Mouse (Mus musculus) brown adipose tissue, adult 24 weeks (tissue): ENCODE measurements around the gene Fcna. TPM values are rescaled to one million over a fixed set of nuclear protein-coding genes. Genes with fewer than 3 reads are reported as not detected.

Experiments used
- H3K27ac ChIP-seq: fragments of 200-500 bp; replicated peaks from 2 replicates; pipeline ENCODE4 v1.5.1; 2012; ENCODE audit warnings: low read depth, mild to moderate bottlenecking, low read length
- H3K4me1 ChIP-seq: fragments of 200-500 bp; 2 replicates; pipeline ENCODE4 v1.6.1; 2012; ENCODE audit warnings: low read length, mixed read lengths; ENCODE audit not compliant: control insufficient read depth, insufficient read depth, insufficient read length
- H3K4me3 ChIP-seq: fragments of 200-500 bp; 2 replicates; pipeline ENCODE4 v1.5.1; 2012; ENCODE audit warnings: low read depth, mild to moderate bottlenecking, low read length, moderate library complexity; ENCODE audit not compliant: insufficient read depth
- polyA plus RNA-seq: library from polyadenylated mRNA; stranded (reverse); fragments of >200 nt; gene quantifications from 2 replicates; pipeline ENCODE4 v1.2.4, GENCODE M21; 2012; ENCODE audit not compliant: missing spikeins, insufficient read depth, insufficient read length

Fcna gene
- 6.3 and 7.8 TPM in 2 replicates for polyA plus RNA-seq

DNA sequence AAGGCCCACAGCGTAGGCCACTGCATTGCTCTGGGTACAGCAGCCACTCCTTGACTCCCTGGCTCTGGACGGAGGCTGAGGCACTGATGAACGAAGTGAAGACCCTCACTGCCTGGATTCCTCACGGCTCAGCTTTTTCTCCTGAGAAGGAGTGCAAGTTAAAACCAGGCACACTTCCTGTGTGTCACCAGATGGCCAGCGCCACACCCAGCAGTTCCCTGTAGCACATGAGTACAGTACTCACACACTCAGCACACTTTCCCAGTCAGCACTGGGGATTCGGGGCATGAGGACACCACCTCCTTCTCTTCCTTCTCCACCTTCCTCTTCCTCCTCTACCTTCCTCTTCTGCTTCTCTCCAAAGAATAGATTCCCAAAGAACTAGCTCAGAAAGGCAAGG, at the start of gene Fcna:
Gene Fcna, minus strand, starts transcription at position 220 of the 400 bp plus-strand sequence.
- no peak within 1 kb of the TSS for H3K27ac ChIP-seq
- H3K4me3 ChIP-seq = no peak within 1 kb of the TSS
- H3K4me1 ChIP-seq = no peaks in the 10 kb centered on the region

- no peaks in the 10 kb centered on the region for H3K4me1 ChIP-seq
- H3K4me3 ChIP-seq = no peak within 1 kb of the TSS
- H3K27ac ChIP-seq = no peak within 1 kb of the TSS
These were observed 48.7 kb upstream of the Fcna start, which contains the start of gene Lcn6 for GRCm38 (mm10) chr2:25676486-25676885. TSS of gene Lcn6 (plus strand) at chr2:25676786.

- Histone ChIP-seq H3K4me3 (no peak overlapping the region), H3K27ac (no peak overlapping the region), H3K4me1 (no peaks in the 10 kb centered on the region)
These were observed 38.7 kb upstream of the Fcna start for GRCm38 (mm10) chr2:25666516-25666915.

GRCm38 (mm10) chr2:25664125-25664524, 36.3 kb upstream of the Fcna start:
- Histone ChIP-seq H3K4me1 (no peaks in the 10 kb centered on the region), H3K4me3 (no peak overlapping the region), H3K27ac (no peak overlapping the region)

DNA sequence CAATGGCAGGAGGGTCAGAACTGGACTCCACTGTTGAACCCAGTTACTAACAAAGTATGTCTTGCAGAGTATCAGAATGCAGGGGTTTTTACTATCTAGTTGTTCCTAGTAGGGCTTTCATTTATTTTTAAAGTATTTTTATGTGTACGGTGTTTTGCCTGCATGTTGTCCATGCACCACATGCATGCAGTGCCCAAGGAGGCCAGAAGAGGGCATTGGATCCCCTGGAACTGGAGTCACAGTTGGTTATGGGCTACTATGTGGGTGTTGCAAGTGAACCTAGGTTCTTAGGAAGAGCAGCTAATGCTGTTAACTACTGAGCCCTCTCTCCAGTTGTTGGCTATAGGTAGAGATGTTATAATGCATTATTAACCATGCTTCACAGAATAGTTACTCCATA, 35.7 kb upstream of the Fcna start:
- Histone ChIP-seq H3K27ac (no peak overlapping the region), H3K4me3 (no peak overlapping the region), H3K4me1 (no peaks in the 10 kb centered on the region)

DNA sequence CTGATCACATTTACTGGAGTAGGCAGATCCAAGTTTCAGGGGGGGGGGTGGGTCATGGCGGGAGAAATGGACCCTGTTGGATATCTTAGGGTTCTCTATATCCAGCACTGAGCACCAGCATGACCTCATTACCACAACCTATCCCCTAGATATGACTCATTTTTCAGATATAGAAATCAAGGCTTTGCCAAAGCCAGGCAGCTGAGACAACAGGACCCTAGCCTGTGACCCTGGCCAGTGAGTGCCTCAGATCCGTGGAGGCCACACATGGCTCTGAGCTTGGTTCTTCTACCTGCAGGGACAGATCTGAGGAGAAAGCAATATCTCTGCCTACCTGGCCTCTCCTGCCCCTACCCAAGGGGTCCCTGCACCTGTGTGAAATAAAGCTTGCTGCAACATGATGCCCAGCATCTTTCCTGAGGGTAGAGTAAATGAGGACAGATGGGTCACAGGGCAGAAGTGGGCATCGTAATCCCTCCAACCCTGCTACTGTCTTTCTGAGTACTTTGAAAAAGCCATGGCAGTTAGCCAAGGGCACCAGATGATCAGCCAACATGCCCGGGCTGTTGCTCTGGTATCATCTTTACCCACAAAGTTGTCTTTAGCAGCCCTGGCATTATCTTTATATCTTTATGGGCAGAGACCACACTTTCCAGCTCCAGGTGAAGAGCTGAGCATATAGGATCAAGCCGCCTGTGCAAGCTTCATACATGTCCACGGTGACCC, 33.6 kb upstream of the Fcna start:
- H3K4me3 ChIP-seq = no peak overlapping the region

DNA sequence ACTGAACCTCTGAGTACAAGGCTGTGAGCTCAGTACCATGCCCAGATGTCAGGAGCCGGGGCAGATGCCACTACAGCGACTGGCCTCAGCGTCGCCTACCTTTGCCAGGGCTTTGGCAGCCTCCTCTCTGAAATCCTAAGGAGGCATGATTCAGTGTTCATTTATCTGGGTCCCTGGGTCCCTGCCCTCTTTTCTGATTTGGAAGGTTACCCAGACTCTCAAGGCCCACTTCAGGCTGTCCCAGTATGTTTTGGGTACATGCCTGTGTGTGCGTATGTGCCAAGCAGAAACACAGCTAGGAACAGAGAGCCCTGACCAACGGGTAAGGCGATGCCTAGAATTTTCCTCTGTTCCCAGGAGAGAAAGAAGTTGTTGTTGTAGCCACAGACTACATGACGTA, 32.4 kb upstream of the Fcna start:
- Histone ChIP-seq H3K4me3 (no peak overlapping the region), H3K27ac (no peak overlapping the region), H3K4me1 (no peaks in the 10 kb centered on the region)

More for the DNA sequence above, 33.6 kb upstream of the Fcna start:
- Histone ChIP-seq H3K4me1 (no peaks in the 10 kb centered on the region), H3K27ac (no peak overlapping the region)

GRCm38 (mm10) chr2:25657652-25658051, 29.8 kb upstream of the Fcna start, which contains the start of gene Lcn5:
TSS of gene Lcn5 (plus strand) at chr2:25657952.
- no peak within 1 kb of the TSS for H3K27ac ChIP-seq
- H3K4me1 ChIP-seq = no peaks in the 10 kb centered on the region
- H3K4me3 ChIP-seq = no peak within 1 kb of the TSS

DNA sequence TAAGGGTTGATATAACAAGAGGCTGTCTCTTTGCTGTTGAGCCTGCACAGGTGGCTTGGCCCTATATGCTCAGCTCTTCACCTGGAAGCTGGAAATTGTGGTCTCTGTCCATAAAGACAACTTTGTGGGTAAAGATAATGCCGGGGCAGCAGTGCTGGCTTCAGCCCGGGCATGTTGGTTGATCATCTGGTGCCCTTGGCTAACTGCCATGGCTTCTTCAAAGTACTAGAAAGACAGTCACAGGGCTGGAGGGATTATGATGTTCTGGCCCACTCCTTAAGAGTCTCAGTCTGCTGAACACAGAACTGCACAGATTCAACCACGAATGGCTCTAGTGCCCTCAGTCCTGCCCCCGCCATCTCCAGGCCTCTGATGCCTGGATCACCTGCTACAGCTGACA, 29.4 kb upstream of the Fcna start:
- Histone ChIP-seq H3K4me1 (no peaks in the 10 kb centered on the region), H3K4me3 (no peak overlapping the region), H3K27ac (no peak overlapping the region)

DNA sequence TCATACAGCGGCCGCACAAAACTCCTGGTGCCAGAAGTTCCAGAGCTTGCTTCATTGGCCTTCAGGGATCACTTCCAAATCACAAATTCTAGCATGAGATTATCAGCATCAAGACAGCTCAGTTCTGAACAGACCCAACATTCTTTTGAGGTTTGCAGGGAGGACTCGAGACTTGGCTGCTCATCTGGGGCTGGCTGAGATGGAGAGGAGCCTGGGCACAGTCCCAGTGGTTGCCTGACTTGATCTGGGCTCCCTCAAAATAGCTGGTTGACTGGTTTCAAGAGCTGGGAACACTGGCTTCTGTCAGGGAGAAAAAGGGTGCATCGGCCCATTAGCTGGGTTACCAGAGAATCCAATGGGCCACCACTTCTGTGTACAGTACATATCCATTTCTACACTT, 28.9 kb upstream of the Fcna start:
- no peak overlapping the region for H3K27ac ChIP-seq
- H3K4me3 ChIP-seq = no peak overlapping the region
- H3K4me1 ChIP-seq = no peaks in the 10 kb centered on the region

GRCm38 (mm10) chr2:25654502-25654901, 26.7 kb upstream of the Fcna start:
- no peak overlapping the region for H3K27ac ChIP-seq
- no peaks in the 10 kb centered on the region for H3K4me1 ChIP-seq

GRCm38 (mm10) chr2:25652902-25653301, 25.1 kb upstream of the Fcna start, which contains the start of gene Lcn8:
TSS of gene Lcn8 (plus strand) at chr2:25653120.
- Histone ChIP-seq H3K4me1 (no peaks in the 10 kb centered on the region), H3K4me3 (no peak within 1 kb of the TSS), H3K27ac (no peak within 1 kb of the TSS)

More at GRCm38 (mm10) chr2:25654502-25654901, 26.7 kb upstream of the Fcna start:
- no peak overlapping the region for H3K4me3 ChIP-seq

GRCm38 (mm10) chr2:25639890-25640289, 12.1 kb upstream of the Fcna start:
- H3K4me3 ChIP-seq = no peak overlapping the region
- no peak overlapping the region for H3K27ac ChIP-seq
- H3K4me1 ChIP-seq = no peaks in the 10 kb centered on the region

GRCm38 (mm10) chr2:25634046-25634445, 6.2 kb upstream of the Fcna start:
- no peak overlapping the region for H3K27ac ChIP-seq
- H3K4me1 ChIP-seq = no peaks in the 10 kb centered on the region
- no peak overlapping the region for H3K4me3 ChIP-seq

DNA sequence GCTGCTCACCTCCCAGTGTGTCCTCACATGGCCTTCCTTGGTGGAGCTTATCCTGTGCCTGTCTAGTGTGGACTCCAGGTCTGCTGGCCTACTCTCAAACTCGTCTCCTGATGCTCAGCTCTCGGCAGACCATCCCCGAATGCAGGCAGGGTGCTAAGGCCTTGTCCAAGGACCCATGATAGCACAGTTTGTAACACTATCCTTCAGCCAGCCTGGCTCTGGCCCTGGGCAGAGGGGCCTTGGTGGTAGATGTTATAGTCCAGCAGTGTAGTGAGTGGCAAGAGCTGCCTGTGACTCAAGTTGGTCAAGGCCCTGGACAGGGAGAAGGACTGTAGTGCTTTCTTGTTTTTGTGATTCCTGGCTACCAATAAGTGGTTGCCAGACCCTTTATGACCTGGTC, 5.8 kb upstream of the Fcna start:
- H3K27ac ChIP-seq = no peak overlapping the region
- no peaks in the 10 kb centered on the region for H3K4me1 ChIP-seq
- H3K4me3 ChIP-seq = no peak overlapping the region

- Histone ChIP-seq H3K27ac (no peak overlapping the region), H3K4me1 (no peaks in the 10 kb centered on the region), H3K4me3 (no peak overlapping the region)
These were observed 908 bp upstream of the Fcna start for GRCm38 (mm10) chr2:25628738-25629137.
